In genomic region chr14:118951912-118952583, GRCm38 (mm10) we compare ENCODE assay signal across 18 mouse cellular contexts. TPM values are rescaled to one million over a fixed set of nuclear protein-coding genes. Genes with fewer than 3 reads are reported as not detected.
DNase-seq lines count a peak whose midpoint lies in the region; ATAC-seq and TF ChIP-seq lines count a peak whose summit lies in the region.
"Had no signal": no experiment of that assay in that cellular context is flagged by ENCODE, and none has a peak within 500 bp of the region (broad histone marks: within the 10 kb centered on the region; RNA-seq: fewer than 3 reads in every experiment).

No protein-coding gene starts in this region.

- peaks cover 3% of the 10 kb centered on the region for H3K36me3 ChIP-seq in kidney, adult 2 months (ENCODE audit: control insufficient read depth, insufficient read depth, low read length)
- H3K36me3 ChIP-seq: stomach, embryonic 15.5 days had no signal

- 82% methylated on average over 9 of the region's 9 CpGs for WGBS in cerebellum, adult 2 months
- WGBS in kidney, adult 2 months = 91% methylated on average over 9 of the region's 9 CpGs

- no peak for TF ChIP-seq POLR2A in cerebellum, adult 2 months (IDR thresholded peaks at IDR 0.05; ENCODE audit: borderline replicate concordance, insufficient read depth, low read length)
- no peak for TF ChIP-seq POLR2A in kidney, adult 2 months (IDR thresholded peaks at IDR 0.05; ENCODE audit: low read depth, low read length)

- no peak for TF ChIP-seq CTCF in cerebellum, adult 2 months (IDR thresholded peaks at IDR 0.05; ENCODE audit: borderline replicate concordance, insufficient read depth, low read depth, low read length)
- TF ChIP-seq CTCF in kidney, adult 2 months (conservative IDR thresholded peaks at IDR 0.05; ENCODE audit: insufficient read depth, insufficient read length, low read depth, low read length) = no peak

- DNase-seq in cerebellum, adult 2 months = peak; percentile 29 to 32
- no peak for DNase-seq in cerebellum, adult 9-11 months
- peak; percentile 39 for DNase-seq in kidney, adult 2 months
- no peak for DNase-seq in kidney, postnatal 10 days
- DNase-seq in brain, adult 2 months (ENCODE audit: low read depth, low spot score) = peak; percentile 60
- peak; percentile 17 for DNase-seq in layer of hippocampus, adult 9-10 months (ENCODE audit: low spot score)
- DNase-seq in right cerebral cortex, postnatal 14 days = no peak
- DNase-seq: gastrocnemius, postnatal 14 days; kidney, adult 11 months; kidney, postnatal 4 days; retina, postnatal 1 day; spleen, adult 18-20 months had no signal

- no peak for ATAC-seq in erythroblast, adult 5-6 weeks (replicated peaks; ENCODE audit: low FRiP score, poor library complexity, severe bottlenecking)
- ATAC-seq: forebrain, embryonic 16.5 days; hindbrain, embryonic 16.5 days; midbrain, embryonic 13.5 days had no signal

- no peaks in the 10 kb centered on the region; the same call in 1 of the 2 replicates for H3K4me1 ChIP-seq in cerebellum, adult 2 months (ENCODE audit: control insufficient read depth, insufficient read depth, low read length)
- no peaks in the 10 kb centered on the region for H3K4me1 ChIP-seq in kidney, adult 2 months (ENCODE audit: control insufficient read depth, insufficient read depth, low read length)
- H3K4me1 ChIP-seq: stomach, embryonic 15.5 days had no signal

- no peaks in the 10 kb centered on the region for H3K27me3 ChIP-seq in cerebellum, adult 2 months (ENCODE audit: control insufficient read depth, insufficient read depth, low read length)
- H3K27me3 ChIP-seq in kidney, adult 2 months (replicated peaks; ENCODE audit: control insufficient read depth, insufficient read depth, low read length) = no peaks in the 10 kb centered on the region
- H3K27me3 ChIP-seq: midbrain, embryonic 13.5 days; stomach, embryonic 15.5 days had no signal

- H3K4me3 ChIP-seq in cerebellum, adult 2 months (replicated peaks; ENCODE audit: insufficient read depth, low read depth, low read length) = no peak overlapping the region
- no peak overlapping the region for H3K4me3 ChIP-seq in kidney, adult 2 months (ENCODE audit: insufficient read depth, low read depth, low read length)
- H3K4me3 ChIP-seq: midbrain, embryonic 13.5 days; myocyte; stomach, embryonic 15.5 days had no signal

- no peak overlapping the region for H3K27ac ChIP-seq in cerebellum, adult 2 months (ENCODE audit: insufficient read depth, low read length)
- no peak overlapping the region for H3K27ac ChIP-seq in kidney, adult 2 months (ENCODE audit: insufficient read depth, low read depth, low read length)
- H3K27ac ChIP-seq: midbrain, embryonic 13.5 days; stomach, embryonic 15.5 days had no signal

RNA-seq across cellular contexts. Expression of gene Dnajc3, which starts 14.3 kb away (rescaled TPM):
- polyA plus RNA-seq in cerebellum, adult 2 months (2012; rRNA removed) = 25.9 and 26.0 TPM in 2 replicates
- polyA plus RNA-seq in kidney, adult 2 months (2012; rRNA removed) = 30.9 and 32.7 TPM in 2 replicates
- 11.7 and 16.9 TPM in 2 replicates for total RNA-seq in erythroblast, adult 5-6 weeks (2015; ENCODE audit: low replicate concordance)
- 25.9 and 29.4 TPM in 2 replicates for total RNA-seq in erythroblast, adult 5-6 weeks (2017; ENCODE audit: low replicate concordance)

RNA-seq across cellular contexts. Expression of gene Dzip1, which starts 26.8 kb away (rescaled TPM):
- 68.4 and 75.3 TPM in 2 replicates for polyA plus RNA-seq in cerebellum, adult 2 months (2012; rRNA removed)
- polyA plus RNA-seq in kidney, adult 2 months (2012; rRNA removed) = 5.7 and 6.0 TPM in 2 replicates
- total RNA-seq in erythroblast, adult 5-6 weeks (2015; ENCODE audit: low replicate concordance) = 0.42 TPM in 1 of 2 replicates, not detected in the other
- 3.2 TPM in 1 of 2 replicates, not detected in the other for total RNA-seq in erythroblast, adult 5-6 weeks (2017; ENCODE audit: low replicate concordance)

Comparison
In these comparisons a context has a peak if more than half of its experiments do, and no peak if none do; other contexts are left out.
1. DNase-seq: peak in cerebellum, adult 2 months (2 of 2), kidney, adult 2 months (single experiment), brain, adult 2 months (single experiment) and layer of hippocampus, adult 9-10 months (single experiment); none in cerebellum, adult 9-11 months (single experiment), kidney, postnatal 10 days (single experiment) and right cerebral cortex, postnatal 14 days (single experiment).